Mouse (Mus musculus) embryonic facial prominence, embryonic 10.5 days (tissue): Measurements from ENCODE around the gene Rasa2. TPM values are rescaled to one million over a fixed set of nuclear protein-coding genes. Genes with fewer than 3 reads are reported as not detected.
A peak's percentile ranks its signal among the peaks of the same experiment; 100 is the strongest.
"Not testable (repeated sequence)": the region's sequence is repeated elsewhere in the genome, so short reads cannot be mapped to it uniquely, and the experiment has no call there.

Experiments
- DNase-seq: peaks from one replicate; pipeline ENCODE4 v3.0.0-alpha.2; 2017; ENCODE audit warnings: low spot score
- H3K27ac ChIP-seq: fragments of 300-500 bp; sonication (generic); replicated peaks from 2 replicates; pipeline ENCODE4 v1.5.1; 2016; ENCODE audit warnings: mild to moderate bottlenecking
- H3K27me3 ChIP-seq: fragments of 300-500 bp; sonication (generic); replicated peaks from 2 replicates; pipeline ENCODE4 v1.6.1; 2016; ENCODE audit warnings: low read depth, mild to moderate bottlenecking; ENCODE audit not compliant: poor library complexity, severe bottlenecking
- H3K36me3 ChIP-seq: fragments of 300-500 bp; sonication (generic); replicated peaks from 2 replicates; pipeline ENCODE4 v1.6.1; 2016; ENCODE audit warnings: mild to moderate bottlenecking, moderate library complexity
- H3K4me1 ChIP-seq: fragments of 300-500 bp; sonication (generic); 2 replicates; pipeline ENCODE4 v1.6.1; 2016
- H3K4me3 ChIP-seq: fragments of 300-500 bp; sonication (generic); 2 replicates; pipeline ENCODE4 v1.5.1; 2016; ENCODE audit warnings: mild to moderate bottlenecking, moderate library complexity
- H3K9me3 ChIP-seq: fragments of 300-500 bp; sonication (generic); 2 replicates; pipeline ENCODE4 v1.6.1; 2016; ENCODE audit warnings: mild to moderate bottlenecking
- WGBS: fragments of 180-500 bp; shearing (Covaris S2); methylation state at CpG from one replicate; pipeline ENCODE4 v1.1.7; 2016; 5-methylcytosine and 5-hydroxymethylcytosine counted together
- polyA plus RNA-seq: library from polyadenylated mRNA; unstranded; fragments of >200 nt; fragmentation: Nextera tagmentation; extraction: Ambion mirVana; gene quantifications from 2 replicates; pipeline ENCODE4 v1.2.1, GENCODE M21; 2016

Gene Rasa2
- 15.3 and 15.8 TPM in 2 replicates for polyA plus RNA-seq

DNA sequence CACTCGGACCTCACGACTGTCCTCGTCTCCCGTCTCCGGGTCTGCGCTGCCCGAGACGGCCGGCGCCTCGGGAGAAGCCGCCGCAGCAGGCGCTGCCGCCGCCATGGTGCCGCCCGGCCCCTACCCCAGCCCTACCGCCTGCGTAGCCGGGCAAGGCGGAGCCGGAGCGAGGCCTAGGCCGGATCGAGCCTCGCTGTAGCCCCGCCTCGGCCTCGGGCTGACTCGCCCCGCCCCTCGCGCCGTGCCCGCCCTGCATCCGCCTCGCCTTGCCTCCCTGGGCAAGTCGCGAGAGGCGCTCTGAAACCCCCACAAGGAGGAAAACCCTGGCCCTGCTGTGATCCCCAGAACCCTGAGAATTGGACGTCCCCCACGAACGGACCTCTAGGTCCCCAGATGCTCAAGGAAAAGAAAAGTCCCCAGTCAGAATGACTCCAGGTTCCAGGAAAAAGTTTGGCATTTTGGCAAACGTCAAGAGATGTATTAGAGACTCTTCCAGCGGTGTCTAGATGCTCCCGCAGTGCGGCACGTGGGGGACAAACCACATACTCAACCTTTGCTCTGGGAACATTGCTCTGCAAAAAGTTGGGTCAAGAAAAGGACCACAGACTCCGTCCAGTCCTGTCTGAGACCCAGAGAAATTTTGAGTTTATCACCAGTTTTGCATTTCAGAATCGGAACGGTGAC, at the start of gene Rasa2:
TSS of gene Rasa2 (minus strand) at position 229 of the 684 bp plus-strand sequence.
- peak within 1 kb of the TSS; percentile 99 for H3K27ac ChIP-seq
- peaks cover 22% of the 10 kb centered on the region for H3K27me3 ChIP-seq
- no peaks in the 10 kb centered on the region for H3K9me3 ChIP-seq
- 3% methylated on average over 51 of the region's 52 CpGs for WGBS
- peak; percentile 95 for DNase-seq
- H3K36me3 ChIP-seq, result no peaks in the 10 kb centered on the region
- peaks cover 37% of the 10 kb centered on the region for H3K4me1 ChIP-seq
- H3K4me3 ChIP-seq, result peak within 1 kb of the TSS; percentile 94

DNA sequence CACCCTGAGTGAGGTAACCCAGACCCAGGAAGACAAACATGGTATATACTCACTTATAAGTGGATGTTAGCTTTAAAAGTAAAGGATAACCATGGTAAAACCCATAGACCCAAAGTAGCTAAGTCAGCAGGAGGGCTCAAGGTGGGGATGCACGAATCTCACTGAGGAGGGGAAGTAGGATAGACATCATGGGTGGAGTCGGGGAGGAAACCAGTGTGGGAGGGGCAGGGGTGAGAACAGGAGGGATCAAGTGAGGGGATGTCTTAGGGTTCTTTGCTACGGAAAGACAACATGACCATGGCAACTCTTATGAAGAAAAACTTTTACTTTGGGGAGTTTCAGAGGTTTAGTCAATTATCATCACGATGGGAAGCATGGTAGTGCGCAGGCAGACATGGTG, 47.2 kb upstream of the Rasa2 start:
- WGBS, result 86% methylated on average over 5 of the region's 5 CpGs
- Histone ChIP-seq H3K4me3 (no peak overlapping the region), H3K4me1 (no peaks in the 10 kb centered on the region), H3K27ac (no peak overlapping the region), H3K9me3 (no peaks in the 10 kb centered on the region), H3K36me3 (no peaks in the 10 kb centered on the region), H3K27me3 (no peaks in the 10 kb centered on the region)
- no peak for DNase-seq

DNA sequence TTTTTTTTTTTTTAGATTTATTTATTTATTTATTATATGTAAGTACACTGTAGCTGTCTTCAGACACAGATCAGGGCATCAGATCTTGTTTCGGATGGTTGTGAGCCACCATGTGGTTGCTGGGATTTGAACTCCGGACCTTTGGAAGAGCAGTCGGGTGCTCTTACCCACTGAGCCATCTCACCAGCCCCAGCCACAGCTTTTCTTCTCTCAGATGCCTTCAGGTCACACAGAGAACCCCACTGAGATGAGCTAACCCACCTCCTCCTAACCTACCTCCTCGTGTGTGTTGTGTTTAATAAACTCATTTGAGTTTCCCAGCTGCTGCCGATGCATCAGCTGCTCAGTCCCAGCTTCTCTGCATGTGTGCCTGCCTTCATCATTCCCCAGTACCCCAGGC, 46.3 kb upstream of the Rasa2 start:
- H3K4me3 ChIP-seq, result not testable (repeated sequence)

DNA sequence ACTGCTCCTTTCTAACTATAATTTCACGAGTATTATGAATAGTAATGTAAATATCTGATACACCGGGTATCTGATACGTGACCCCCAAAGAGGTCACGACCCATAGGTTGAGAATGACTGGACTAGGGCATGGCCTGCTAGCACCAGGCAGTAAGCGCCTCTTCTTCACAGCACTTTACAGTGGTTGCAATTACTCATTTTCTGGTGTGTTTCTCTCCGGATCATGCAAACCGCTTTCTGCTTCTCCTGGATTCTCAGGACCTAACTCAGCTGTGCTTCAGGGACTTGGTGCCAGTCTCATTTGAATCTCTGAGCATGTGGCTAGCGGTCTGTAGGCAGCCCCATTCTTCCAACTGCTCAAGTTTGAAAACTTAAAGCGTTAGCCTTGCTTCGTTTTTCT, 45.3 kb upstream of the Rasa2 start:
- Histone ChIP-seq H3K4me1 (no peaks in the 10 kb centered on the region), H3K27me3 (no peaks in the 10 kb centered on the region), H3K36me3 (no peaks in the 10 kb centered on the region), H3K4me3 (no peak overlapping the region), H3K9me3 (no peaks in the 10 kb centered on the region), H3K27ac (no peak overlapping the region)
- no peak for DNase-seq
- WGBS, result 90% methylated on average over 10 of the region's 10 CpGs

More for the DNA sequence above, 46.3 kb upstream of the Rasa2 start:
- WGBS, result 91% methylated on average over 5 of the region's 5 CpGs
- not testable (repeated sequence) for H3K36me3 ChIP-seq, H3K9me3 ChIP-seq, H3K27ac ChIP-seq, H3K27me3 ChIP-seq, DNase-seq, H3K4me1 ChIP-seq

DNA sequence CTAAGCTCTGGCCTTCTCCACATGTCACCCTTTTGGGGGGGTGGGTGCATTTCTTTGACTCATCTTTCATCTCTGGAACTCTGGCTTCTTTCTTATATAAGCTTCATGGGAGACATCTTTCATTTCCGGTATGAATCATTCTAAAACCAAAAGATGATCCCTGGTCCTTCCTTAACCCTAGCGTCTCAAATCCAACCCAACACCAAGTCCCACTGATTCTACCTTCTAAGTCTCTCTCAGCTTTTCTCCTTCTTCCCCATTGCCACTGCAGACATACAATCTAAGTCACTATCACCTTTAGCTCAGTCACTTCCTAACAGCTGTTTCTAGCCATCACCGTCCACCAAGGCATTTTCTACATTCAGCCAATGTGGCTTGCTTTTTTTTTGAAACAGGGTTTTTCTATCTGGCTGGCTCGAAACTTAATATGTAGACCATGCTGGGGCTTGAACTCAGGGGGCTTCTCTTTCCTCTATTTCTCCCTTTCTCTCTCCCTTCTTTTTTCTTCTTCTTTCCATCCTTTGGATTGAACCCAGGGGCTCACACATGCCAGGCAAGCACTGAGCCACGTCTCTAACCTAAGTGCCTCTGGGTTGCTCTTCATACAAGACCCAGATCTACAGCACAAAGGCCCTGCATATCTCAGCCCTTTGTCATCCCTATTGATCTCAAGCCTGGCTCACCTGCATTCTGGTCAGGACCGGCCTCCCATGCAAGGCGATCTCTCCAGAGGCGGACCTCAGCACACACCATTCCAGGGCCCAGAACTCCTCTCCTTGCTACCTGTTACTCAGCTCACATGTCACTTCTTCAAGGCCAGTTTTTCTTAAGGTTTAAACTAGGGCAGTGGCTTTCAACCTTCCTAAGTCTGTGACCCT, 44.6 kb upstream of the Rasa2 start:
- no peaks in the 10 kb centered on the region for H3K27me3 ChIP-seq
- H3K36me3 ChIP-seq, result no peaks in the 10 kb centered on the region
- 83% methylated on average over 8 of the region's 8 CpGs for WGBS
- no peak overlapping the region for H3K27ac ChIP-seq
- no peak for DNase-seq
- no peaks in the 10 kb centered on the region for H3K4me1 ChIP-seq
- no peaks in the 10 kb centered on the region for H3K9me3 ChIP-seq
- no peak overlapping the region for H3K4me3 ChIP-seq

DNA sequence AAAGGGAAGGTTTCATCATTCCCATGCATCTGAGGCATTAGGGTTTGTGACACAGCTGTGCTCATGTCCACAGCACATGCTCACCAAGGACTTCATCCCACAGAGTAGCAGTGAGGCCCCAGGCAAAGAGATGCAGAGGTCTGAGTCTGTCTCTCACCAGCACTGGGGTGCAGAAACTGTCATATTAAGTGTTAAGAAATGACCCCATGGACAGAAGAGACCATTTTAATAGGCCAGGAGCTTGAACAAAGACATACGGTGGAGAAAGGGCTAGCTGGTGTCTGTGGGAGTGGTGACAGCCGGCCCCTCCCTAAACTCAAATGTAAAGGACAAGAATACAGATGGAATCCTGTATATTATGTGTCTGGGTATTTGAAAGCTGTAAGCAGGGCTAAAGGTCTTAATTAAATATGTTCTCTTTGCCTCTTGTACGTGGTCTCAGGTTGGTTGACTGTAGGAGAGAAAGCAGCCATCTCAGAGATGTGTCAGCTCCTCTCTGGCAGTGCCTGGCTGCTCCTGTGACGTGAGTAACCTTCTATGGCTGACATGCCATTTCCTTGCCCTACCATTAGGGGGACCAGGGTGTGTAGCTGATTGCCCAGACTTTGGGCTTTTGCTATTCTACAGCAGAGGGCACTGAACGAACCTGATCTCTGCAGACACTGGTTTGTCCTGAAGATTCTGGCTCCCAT, 43.8 kb upstream of the Rasa2 start:
- no peak overlapping the region for H3K4me3 ChIP-seq
- H3K4me1 ChIP-seq, result no peaks in the 10 kb centered on the region
- no peaks in the 10 kb centered on the region for H3K27me3 ChIP-seq
- WGBS, result 44% methylated on average over 5 of the region's 5 CpGs
- no peak overlapping the region for H3K27ac ChIP-seq
- no peaks in the 10 kb centered on the region for H3K9me3 ChIP-seq
- H3K36me3 ChIP-seq, result no peaks in the 10 kb centered on the region
- peak; percentile 53 for DNase-seq

DNA sequence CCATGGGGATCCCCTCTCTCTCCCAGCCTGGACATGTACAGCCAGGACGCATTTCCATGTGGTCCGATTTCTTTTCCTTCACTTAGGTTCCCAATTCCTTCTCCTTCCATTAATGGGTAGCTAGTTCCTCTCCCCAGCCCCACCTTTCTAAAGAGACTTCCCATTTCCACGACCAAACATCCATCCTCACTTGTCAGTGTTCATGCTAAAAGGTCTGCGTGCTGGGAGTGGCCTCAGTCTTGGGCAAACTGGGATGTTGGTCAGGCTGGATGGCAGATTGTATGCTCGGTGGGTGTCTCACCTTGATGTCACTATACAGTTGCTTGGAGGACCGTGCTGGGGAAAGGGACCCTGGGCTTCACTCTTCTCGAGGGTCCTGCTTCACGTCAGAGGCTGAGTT, 42.9 kb upstream of the Rasa2 start:
- Histone ChIP-seq H3K36me3 (no peaks in the 10 kb centered on the region), H3K4me1 (peaks cover 4% of the 10 kb centered on the region; the same call in 1 of the 2 replicates), H3K9me3 (no peaks in the 10 kb centered on the region), H3K27me3 (no peaks in the 10 kb centered on the region), H3K27ac (no peak overlapping the region), H3K4me3 (no peak overlapping the region)
- no peak for DNase-seq
- WGBS, result 88% methylated on average over 8 of the region's 8 CpGs

DNA sequence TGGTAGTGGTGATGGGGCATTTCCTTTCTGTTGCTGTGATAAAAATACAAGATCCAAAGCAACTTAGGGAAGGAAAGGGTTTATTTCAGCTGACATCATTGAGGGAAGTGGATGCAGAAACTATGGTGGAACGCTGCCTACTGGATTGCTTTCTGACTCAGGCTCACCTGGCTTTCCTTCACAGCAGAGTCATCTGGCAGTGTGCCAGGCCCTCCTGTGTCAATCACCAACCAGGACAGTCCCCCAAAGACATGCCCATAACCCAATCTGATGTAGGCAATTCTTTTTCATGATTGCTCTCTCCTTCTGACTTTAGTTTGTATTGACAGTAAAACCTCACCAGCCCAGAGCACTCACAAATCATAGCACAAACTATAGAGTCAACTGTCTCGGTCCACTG, 41.0 kb upstream of the Rasa2 start:
- Histone ChIP-seq H3K4me3 (no peak overlapping the region), H3K4me1 (peaks cover 4% of the 10 kb centered on the region; the same call in 1 of the 2 replicates), H3K27me3 (no peaks in the 10 kb centered on the region), H3K36me3 (no peaks in the 10 kb centered on the region), H3K27ac (no peak overlapping the region), H3K9me3 (no peaks in the 10 kb centered on the region)
- 91% methylated on average over 2 of the region's 2 CpGs for WGBS
- no peak for DNase-seq

DNA sequence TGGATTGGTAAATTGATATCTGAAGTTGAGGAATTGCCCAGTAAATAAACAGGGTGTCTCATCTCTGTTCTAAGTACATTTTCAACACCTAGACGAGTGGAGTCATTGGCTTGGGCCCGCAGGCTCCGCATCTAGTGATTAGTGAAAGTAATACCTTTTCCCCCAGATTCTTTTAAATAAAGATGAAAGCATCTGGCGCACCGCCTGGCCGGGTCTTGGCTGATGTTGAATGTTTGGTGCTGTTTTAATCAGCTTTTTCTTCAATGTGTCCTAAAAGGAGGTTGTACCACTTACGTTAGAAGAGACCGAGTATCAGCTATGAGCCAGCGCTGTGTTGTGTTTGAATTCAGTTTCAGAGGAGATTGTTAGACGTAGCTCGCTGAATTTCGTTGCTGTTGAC, 39.8 kb upstream of the Rasa2 start:
- Histone ChIP-seq H3K27ac (no peak overlapping the region), H3K4me3 (no peak overlapping the region), H3K27me3 (no peaks in the 10 kb centered on the region), H3K36me3 (no peaks in the 10 kb centered on the region), H3K4me1 (peaks cover 4% of the 10 kb centered on the region; the same call in 1 of the 2 replicates), H3K9me3 (no peaks in the 10 kb centered on the region)
- no peak for DNase-seq
- WGBS, result 93% methylated on average over 12 of the region's 12 CpGs

DNA sequence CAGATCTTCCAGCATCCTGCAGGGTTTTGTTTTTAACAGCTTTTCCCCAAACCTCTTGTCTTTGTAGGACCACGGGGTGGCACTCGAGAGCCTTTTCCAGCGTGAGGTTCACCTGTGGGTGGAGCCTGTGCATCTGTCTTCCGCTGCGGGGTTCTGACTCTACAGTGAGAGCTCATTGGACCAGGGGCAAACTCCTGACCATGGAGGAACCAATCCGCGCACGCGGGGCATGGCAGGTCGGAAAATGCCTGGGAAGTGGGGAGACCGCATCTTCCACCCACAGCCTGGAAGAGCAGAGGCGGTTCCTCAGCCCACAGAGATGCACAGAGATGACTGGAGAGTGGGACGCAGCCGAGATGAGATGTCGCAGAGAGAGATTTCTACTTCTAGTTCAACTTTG, 38.5 kb upstream of the Rasa2 start:
- peak overlapping the region; percentile 84 for H3K27ac ChIP-seq
- no peaks in the 10 kb centered on the region for H3K27me3 ChIP-seq
- DNase-seq, result peak; percentile 96
- H3K36me3 ChIP-seq, result no peaks in the 10 kb centered on the region
- 2% methylated on average over 15 of the region's 15 CpGs for WGBS
- peak overlapping the region; percentile 52 for H3K4me3 ChIP-seq
- no peaks in the 10 kb centered on the region for H3K9me3 ChIP-seq
- peaks cover 4% of the 10 kb centered on the region; the same call in 1 of the 2 replicates for H3K4me1 ChIP-seq

DNA sequence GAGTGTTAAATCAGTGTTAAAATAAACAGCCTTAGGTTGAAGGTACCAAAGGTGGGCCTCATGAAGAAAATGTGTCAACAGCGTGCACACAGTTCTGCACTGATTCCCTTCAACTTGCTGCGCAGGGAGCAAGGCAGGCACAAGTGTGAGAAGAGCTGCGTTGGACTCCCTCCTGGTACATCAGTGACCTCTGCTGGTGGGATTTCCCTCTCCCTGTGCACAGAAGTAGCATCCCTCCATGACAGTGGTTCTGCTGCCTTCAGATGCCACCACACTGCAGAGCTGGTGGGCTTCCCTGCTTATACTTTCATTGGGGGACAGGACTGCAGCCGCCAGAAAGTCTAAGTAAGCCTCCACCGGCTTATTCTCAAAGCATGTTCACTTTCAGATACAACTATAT, 37.2 kb upstream of the Rasa2 start:
- Histone ChIP-seq H3K4me1 (peaks cover 4% of the 10 kb centered on the region; the same call in 1 of the 2 replicates), H3K4me3 (no peak overlapping the region), H3K27me3 (no peaks in the 10 kb centered on the region), H3K27ac (no peak overlapping the region), H3K36me3 (no peaks in the 10 kb centered on the region), H3K9me3 (no peaks in the 10 kb centered on the region)
- DNase-seq, result peak; percentile 57
- 57% methylated on average over 5 of the region's 5 CpGs for WGBS

DNA sequence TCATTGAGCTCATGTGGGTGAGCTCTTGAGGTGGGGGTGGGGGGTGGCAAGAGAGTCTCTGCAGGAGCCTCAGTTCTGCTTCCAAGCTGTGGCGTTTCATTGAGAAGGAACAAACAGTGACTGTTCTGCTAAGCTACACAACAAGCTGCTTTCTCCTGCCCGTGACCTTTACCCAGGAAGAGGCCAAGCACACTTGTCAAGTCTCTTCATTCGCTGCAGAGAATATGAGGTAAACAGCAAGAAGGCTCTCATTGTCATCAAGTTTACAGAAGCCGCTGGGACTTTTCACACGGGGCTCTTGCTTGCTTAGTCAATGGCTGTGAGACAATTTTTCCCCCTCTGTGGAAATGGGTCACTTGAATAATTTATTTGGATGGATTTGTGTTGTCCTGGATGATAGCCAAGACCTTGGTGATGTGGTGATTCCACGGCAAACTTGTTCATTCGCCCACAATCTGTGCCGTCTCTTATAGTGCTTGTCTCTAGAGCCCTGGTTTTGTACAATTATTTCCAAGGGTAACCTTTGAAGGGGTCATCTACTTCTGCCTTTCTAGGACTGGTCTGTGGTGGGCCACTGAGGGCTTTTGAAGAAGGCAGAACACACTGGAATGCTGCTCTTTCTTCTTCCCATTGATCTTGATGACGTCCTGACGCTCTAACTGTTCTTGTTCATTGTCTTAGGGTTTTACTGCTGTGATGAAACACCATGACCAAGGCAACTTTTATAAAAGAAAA, 29.3 kb upstream of the Rasa2 start:
- Histone ChIP-seq H3K9me3 (no peaks in the 10 kb centered on the region), H3K36me3 (no peaks in the 10 kb centered on the region), H3K27ac (no peak overlapping the region), H3K4me1 (peaks cover 6% of the 10 kb centered on the region), H3K27me3 (no peaks in the 10 kb centered on the region), H3K4me3 (no peak overlapping the region)
- peak; percentile 20 for DNase-seq
- WGBS, result 58% methylated on average over 10 of the region's 10 CpGs
